Mouse (Mus musculus) brain, adult 10 weeks (tissue): ENCODE measurements around the gene Slc30a10. TPM values are rescaled to one million over a fixed set of nuclear protein-coding genes. Genes with fewer than 3 reads are reported as not detected.

Source experiments
- polyA plus RNA-seq: library from polyadenylated mRNA; stranded (reverse); fragments of 350-450 nt; fragmentation: Illumina TruSeq; extraction: RNeasy Lipid Tissue Mini Kit (QIAGEN cat#74804); gene quantifications from one replicate; pipeline ENCODE4 v1.2.3, GENCODE M21; 2015; ENCODE audit warnings: low read depth, low replicate concordance

The Slc30a10 gene
- 9.0 TPM for polyA plus RNA-seq

GRCm38 (mm10) chr1:185454575-185454954 lies at the start of gene Slc30a10:
Slc30a10 (plus strand) TSS chr1:185454848.

Other genes starting within 250 kb of the Slc30a10 start
- gene Iars2, start 125.5 kb upstream of the Slc30a10 start, polyA plus RNA-seq, result 31.2 TPM
- gene Bpnt1, start 122.7 kb upstream of the Slc30a10 start, polyA plus RNA-seq, result 89.6 TPM
- gene Eprs, start 91.8 kb upstream of the Slc30a10 start, polyA plus RNA-seq, result 40.2 TPM